Mouse (Mus musculus): Measurements from ENCODE around the gene Nkap.
"Not testable (repeated sequence)": the region's sequence is repeated elsewhere in the genome, so short reads cannot be mapped to it uniquely, and the experiment has no call there.

The Nkap gene

GRCm38 (mm10) chrX:37126671-37127358 lies at the start of gene Nkap:
Gene Nkap (plus strand): TSS chrX:37126795.
- peak; percentile 81 for DNase-seq

DNA sequence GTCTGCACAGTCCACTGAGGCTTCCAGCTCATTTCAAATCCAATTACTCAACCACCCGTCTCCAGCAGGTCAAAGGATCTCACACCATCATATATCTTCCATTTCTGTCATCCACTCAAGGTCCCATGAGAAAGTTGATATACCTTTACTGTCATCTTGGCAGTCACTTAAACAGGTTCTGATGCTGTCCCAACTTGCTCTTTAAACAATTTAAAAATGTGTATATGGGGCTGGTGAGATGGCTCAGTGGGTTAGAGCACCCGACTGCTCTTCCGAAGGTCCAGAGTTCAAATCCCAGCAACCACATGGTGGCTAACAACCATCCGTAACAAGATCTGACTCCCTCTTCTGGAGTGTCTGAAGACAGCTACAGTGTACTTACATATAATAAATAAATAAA lies 46.2 kb upstream of the Nkap start:
- DNase-seq, result not testable (repeated sequence)

- DNase-seq, result no peak
Observed at GRCm38 (mm10) chrX:37081194-37081593, 45.4 kb upstream of the Nkap start.

DNA sequence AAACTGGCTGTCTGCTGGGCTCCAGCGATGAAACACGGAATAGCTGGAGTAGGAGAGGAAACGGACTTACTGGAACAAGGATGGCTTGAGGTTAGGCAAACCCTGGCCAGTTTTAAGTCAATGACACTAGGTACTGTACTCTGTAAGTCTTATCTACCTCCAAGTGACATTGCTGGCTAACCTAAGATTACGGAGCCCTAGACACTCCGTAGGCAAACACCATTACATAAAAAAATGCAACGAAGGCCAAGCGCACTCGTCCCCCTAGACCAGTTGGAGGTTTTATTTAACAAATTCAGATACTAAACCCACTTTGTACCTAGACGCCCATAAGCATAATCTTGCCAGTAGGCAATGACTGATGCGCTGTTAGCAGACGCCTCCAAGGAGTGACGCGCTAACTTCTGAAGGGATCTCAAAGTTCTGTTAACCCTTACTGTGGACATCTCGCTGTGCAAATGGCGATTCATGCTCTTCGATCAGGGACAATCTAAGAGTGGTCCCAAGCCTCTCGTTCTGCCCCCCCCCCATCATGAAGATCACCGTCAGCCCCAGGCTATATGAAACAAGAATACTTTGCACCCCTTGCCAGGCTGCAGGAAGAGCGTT lies 42.2 kb upstream of the Nkap start:
- peak; percentile 38 for DNase-seq

DNA sequence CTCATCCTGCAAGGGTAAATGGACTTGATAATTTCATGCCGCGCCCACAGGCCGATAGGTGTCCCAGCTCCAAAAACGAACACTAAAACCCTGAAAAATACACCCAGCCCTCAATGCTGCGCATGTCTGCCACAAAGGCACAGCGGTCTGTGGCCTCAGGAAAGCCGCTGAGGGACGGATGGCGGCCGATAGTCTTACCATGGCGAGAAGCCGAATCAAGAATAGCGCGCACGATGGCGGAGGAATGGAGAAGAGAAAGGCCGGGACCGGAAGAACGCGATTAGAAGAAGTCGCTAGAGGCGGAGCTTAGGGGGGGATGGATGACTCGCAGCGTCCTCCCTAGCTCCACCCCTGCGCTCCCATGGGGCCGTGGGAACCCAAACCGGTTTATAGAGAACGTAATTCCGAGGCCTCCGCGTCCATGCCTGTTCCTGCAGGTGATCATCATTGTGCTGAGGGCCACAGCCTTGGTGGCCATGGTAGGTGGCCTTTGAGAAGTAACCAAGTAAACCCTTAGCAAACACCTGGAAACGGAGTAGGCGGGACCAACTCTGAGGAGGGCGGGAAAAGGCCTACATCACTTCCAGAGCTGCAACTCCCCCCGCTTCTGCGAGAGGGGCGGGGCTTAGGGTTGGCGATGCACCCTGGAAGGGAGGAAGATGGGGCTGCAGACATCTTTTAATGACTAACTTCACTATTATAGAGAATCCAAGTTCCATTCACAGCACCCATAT lies 41.5 kb upstream of the Nkap start, which contains the start of gene Rpl39:
Gene Rpl39 (minus strand): TSS at position 476 of the 734 bp plus-strand sequence.
- DNase-seq, result peak; percentile 92

DNA sequence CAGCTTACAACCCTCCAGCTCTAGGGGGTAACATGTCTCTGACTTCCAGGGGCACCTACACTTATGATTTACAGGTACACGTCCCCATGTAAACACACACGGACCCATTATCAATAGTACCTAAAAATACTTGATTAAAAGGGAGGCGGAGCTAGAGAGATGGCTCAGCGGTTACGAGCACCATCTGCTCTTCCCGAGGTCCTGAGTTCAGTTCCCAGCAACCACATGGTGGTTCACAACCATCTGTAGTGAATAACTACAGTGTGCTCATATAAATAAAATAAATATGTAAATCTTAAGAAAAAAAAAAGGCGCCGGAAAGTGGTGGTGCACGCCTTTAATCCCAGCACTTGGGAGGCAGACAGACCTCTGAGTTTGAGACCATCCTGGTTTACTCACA lies 40.9 kb upstream of the Nkap start:
- no peak for DNase-seq

DNA sequence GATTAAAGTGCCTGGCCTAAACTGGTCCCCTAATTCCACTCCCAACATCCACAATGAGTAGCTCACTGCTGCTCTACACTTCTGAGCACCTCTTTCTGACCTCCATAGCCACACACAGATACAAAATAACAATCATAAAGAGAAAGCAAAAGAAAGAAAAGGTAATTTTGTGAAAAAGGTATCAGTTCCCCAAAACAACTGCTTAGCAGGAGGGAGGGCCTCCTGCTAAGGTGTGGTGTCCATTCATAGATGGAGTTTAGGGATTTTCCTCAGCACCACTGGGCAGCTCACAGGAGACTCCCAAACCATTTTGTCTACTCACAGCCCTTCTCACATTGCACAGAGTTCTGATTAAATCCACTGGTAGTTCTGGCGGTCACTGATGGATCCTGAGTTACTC lies 37.8 kb upstream of the Nkap start:
- DNase-seq, result no peak

- DNase-seq, result no peak
Observed at GRCm38 (mm10) chrX:37091457-37091856, 35.1 kb upstream of the Nkap start.

GRCm38 (mm10) chrX:37095106-37095768 lies 31.4 kb upstream of the Nkap start:
- DNase-seq, result no peak

DNA sequence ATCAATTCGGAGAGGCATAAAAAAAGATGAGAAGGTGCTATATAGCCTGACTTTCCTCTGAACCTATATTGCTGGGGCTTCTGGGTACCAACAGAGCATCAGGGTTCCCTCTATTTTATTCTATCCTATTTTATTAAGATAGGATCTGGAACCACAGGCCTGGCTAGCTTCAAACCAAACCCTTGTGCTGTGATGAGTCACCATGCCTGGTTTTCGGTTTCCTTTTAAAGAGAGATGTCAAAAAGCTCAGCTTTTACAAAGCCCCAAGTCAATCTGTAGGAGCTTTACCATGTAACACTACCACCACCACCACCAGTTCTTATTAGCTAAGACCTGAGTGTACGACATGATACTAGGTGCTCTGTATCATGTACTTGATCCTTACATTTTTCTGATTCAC lies 27.9 kb upstream of the Nkap start:
- DNase-seq, result no peak

- no peak for DNase-seq
Observed at GRCm38 (mm10) chrX:37103826-37104225, 22.8 kb upstream of the Nkap start.

- DNase-seq, result no peak
Observed at GRCm38 (mm10) chrX:37109526-37110192, 16.9 kb upstream of the Nkap start.

GRCm38 (mm10) chrX:37110193-37110880 lies 16.3 kb upstream of the Nkap start, which contains the start of gene Upf3b:
Gene Upf3b (minus strand): TSS chrX:37110322.
- peak; percentile 95 for DNase-seq

DNA sequence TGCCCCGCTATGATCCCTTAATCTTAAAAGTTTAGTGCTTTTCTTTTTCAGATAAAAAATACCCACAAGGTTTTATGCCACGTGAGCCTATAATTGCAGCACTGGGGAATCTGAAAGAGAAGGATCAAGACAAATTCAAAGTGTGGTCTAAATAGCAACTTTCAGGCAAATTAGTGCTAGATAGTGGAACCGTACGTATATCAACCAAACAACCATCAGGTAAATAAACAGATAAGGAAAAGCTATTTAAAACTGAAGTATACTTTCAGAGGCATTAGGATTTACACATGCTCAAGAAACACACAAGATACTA lies 15.8 kb upstream of the Nkap start:
- no peak for DNase-seq

- DNase-seq, result no peak
Observed at GRCm38 (mm10) chrX:37117085-37117484, 9.5 kb upstream of the Nkap start.

DNA sequence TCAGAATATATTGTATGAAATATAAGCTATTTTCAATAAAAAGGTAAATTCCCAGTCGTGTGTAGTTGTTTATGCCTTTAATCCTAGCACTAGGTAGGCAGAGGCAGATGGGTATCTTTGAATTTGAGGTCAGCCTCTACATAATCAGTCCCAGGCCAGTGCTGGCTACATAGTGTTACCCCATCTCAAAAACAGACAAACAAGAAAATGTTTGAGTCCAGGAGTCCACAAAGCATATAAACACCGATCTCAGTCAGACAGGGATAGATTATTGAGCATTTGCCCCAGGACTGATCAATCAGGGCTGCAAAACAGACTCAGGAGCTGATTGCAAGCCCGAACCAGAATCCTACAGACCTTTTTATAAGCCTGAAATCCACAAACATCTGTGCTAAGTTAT lies 7.0 kb upstream of the Nkap start:
- DNase-seq, result no peak

GRCm38 (mm10) chrX:37120212-37120611 lies 6.4 kb upstream of the Nkap start:
- no peak for DNase-seq

- DNase-seq, result no peak
Observed at GRCm38 (mm10) chrX:37125511-37125910, 1.1 kb upstream of the Nkap start.

- no peak for DNase-seq
Observed at GRCm38 (mm10) chrX:37141732-37142131, 15.1 kb downstream of the Nkap start.

DNA sequence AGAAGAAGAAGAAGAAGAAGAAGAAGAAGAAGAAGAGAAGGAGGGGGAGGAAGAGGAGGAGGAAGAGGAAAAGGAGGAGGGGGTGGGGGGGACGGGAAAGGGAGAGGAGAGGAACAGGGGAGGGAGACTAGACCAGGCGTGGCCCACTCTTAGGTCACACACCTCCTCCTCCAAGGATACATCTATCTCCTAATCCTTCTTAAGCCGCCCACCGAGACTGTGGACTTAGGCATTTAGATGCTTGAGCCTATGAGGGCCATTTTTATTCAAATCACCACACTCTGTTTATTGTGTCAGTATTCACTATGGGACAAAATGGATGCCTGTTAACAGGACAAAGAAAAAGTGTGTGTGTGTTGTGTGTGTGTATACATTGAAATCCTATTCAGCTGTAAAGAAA lies 17.9 kb downstream of the Nkap start:
- not testable (repeated sequence) for DNase-seq

- no peak for DNase-seq
Observed at GRCm38 (mm10) chrX:37144954-37145353, 18.4 kb downstream of the Nkap start.

- DNase-seq, result peak; percentile 7
Observed at GRCm38 (mm10) chrX:37157839-37158238, 31.2 kb downstream of the Nkap start.
